Mouse (Mus musculus) kidney, embryonic 14.5 days (tissue): Measurements from ENCODE around the gene Copz2. TPM values are rescaled to one million over a fixed set of nuclear protein-coding genes. Genes with fewer than 3 reads are reported as not detected.

Experiments used
- ATAC-seq: fragments of 200-750 bp; cut with Nextera tagmentation; 2 replicates; pipeline ENCODE4 v1.8.0; 2017; ENCODE audit warnings: moderate number of reproducible peaks, mild to moderate bottlenecking, moderate TSS enrichment, moderate library complexity; ENCODE audit not compliant: low FRiP score, low TSS enrichment
- H3K27ac ChIP-seq: fragments of 300-500 bp; sonication (generic); 2 replicates; pipeline ENCODE4 v1.5.1; 2014; ENCODE audit warnings: low read depth, mild to moderate bottlenecking, low read length, moderate library complexity, mixed read lengths
- H3K27me3 ChIP-seq: fragments of 300-500 bp; sonication (generic); 2 replicates; pipeline ENCODE4 v1.6.1; 2014; ENCODE audit warnings: mild to moderate bottlenecking, low read length; ENCODE audit not compliant: control insufficient read depth, insufficient read depth
- H3K36me3 ChIP-seq: fragments of 300-500 bp; sonication (generic); 2 replicates; pipeline ENCODE4 v1.6.1; 2014; ENCODE audit warnings: low read length, mixed read lengths; ENCODE audit not compliant: control insufficient read depth, insufficient read depth
- H3K4me1 ChIP-seq: fragments of 300-500 bp; sonication (generic); 2 replicates; pipeline ENCODE4 v1.6.1; 2014; ENCODE audit warnings: low read length, mixed read lengths; ENCODE audit not compliant: control insufficient read depth, insufficient read depth
- H3K4me2 ChIP-seq: fragments of 300-500 bp; sonication (generic); replicated peaks from 2 replicates; pipeline ENCODE4 v1.6.1; 2014; ENCODE audit warnings: low read depth, mild to moderate bottlenecking, low read length
- H3K4me3 ChIP-seq: fragments of 300-500 bp; sonication (generic); 2 replicates; pipeline ENCODE4 v1.5.1; 2014; ENCODE audit warnings: mild to moderate bottlenecking, low read length
- H3K9ac ChIP-seq: fragments of 300-500 bp; sonication (generic); 2 replicates; pipeline ENCODE4 v1.6.1; 2014; ENCODE audit warnings: low read depth, mild to moderate bottlenecking, low read length, moderate library complexity
- H3K9me3 ChIP-seq: fragments of 300-500 bp; sonication (generic); 2 replicates; pipeline ENCODE4 v1.6.1; 2016; ENCODE audit warnings: low read length; ENCODE audit not compliant: control insufficient read depth
- WGBS: fragments of 180-500 bp; shearing (Covaris S2); extraction: QIAGEN DNeasy Blood & Tissue Kit; methylation state at CpG from one replicate; pipeline ENCODE4 v1.1.7; 2014; 5-methylcytosine and 5-hydroxymethylcytosine counted together
- polyA plus RNA-seq: library from polyadenylated mRNA; unstranded; fragments of >200 nt; fragmentation: Nextera tagmentation; extraction: Ambion mirVana; gene quantifications from 2 replicates; pipeline ENCODE4 v1.2.1, GENCODE M21; 2014

The Copz2 gene
- polyA plus RNA-seq, 1 experiment from 2014 or later = 106 TPM

- H3K9ac ChIP-seq = no peak overlapping the region
- no peak overlapping the region for H3K4me2 ChIP-seq
- no peak overlapping the region for H3K27ac ChIP-seq
- H3K36me3 ChIP-seq = peaks cover 2% of the 10 kb centered on the region; the same call in 1 of the 2 replicates
- no peak overlapping the region for H3K4me3 ChIP-seq
- 89% methylated on average over 3 of the region's 3 CpGs for WGBS
- peaks cover 13% of the 10 kb centered on the region for H3K4me1 ChIP-seq
- no peaks in the 10 kb centered on the region for H3K27me3 ChIP-seq
- no peaks in the 10 kb centered on the region for H3K9me3 ChIP-seq
- ATAC-seq = no peak
Observed at GRCm38 (mm10) chr11:96832541-96832940, 17.1 kb upstream of the Copz2 start.

GRCm38 (mm10) chr11:96832973-96833372, 16.7 kb upstream of the Copz2 start:
- WGBS = 68% methylated on average over 2 of the region's 2 CpGs
- Histone ChIP-seq H3K9me3 (no peaks in the 10 kb centered on the region), H3K9ac (no peak overlapping the region), H3K4me3 (no peak overlapping the region), H3K4me2 (no peak overlapping the region), H3K27me3 (no peaks in the 10 kb centered on the region), H3K27ac (no peak overlapping the region), H3K4me1 (peaks cover 9% of the 10 kb centered on the region), H3K36me3 (no peaks in the 10 kb centered on the region; the same call in 1 of the 2 replicates)
- ATAC-seq = no peak

- Histone ChIP-seq H3K4me1 (no peaks in the 10 kb centered on the region; the same call in none of the 2 replicates), H3K9me3 (no peaks in the 10 kb centered on the region), H3K27me3 (no peaks in the 10 kb centered on the region), H3K27ac (no peak overlapping the region), H3K9ac (no peak overlapping the region), H3K4me2 (no peak overlapping the region), H3K4me3 (no peak overlapping the region), H3K36me3 (no peaks in the 10 kb centered on the region)
- 91% methylated on average over 1 of the region's 1 CpGs for WGBS
- no peak for ATAC-seq
Observed at GRCm38 (mm10) chr11:96834127-96834526, 15.5 kb upstream of the Copz2 start.

GRCm38 (mm10) chr11:96837298-96837697, 12.4 kb upstream of the Copz2 start:
- Histone ChIP-seq H3K9ac (no peak overlapping the region), H3K4me1 (no peaks in the 10 kb centered on the region), H3K4me3 (no peak overlapping the region), H3K27me3 (no peaks in the 10 kb centered on the region), H3K4me2 (no peak overlapping the region), H3K36me3 (no peaks in the 10 kb centered on the region), H3K27ac (no peak overlapping the region), H3K9me3 (no peaks in the 10 kb centered on the region)
- WGBS = 36% methylated on average over 9 of the region's 9 CpGs
- ATAC-seq = no peak

- Histone ChIP-seq H3K9ac (no peak overlapping the region), H3K27ac (no peak overlapping the region), H3K36me3 (no peaks in the 10 kb centered on the region), H3K4me3 (no peak overlapping the region), H3K4me1 (no peaks in the 10 kb centered on the region), H3K4me2 (no peak overlapping the region), H3K9me3 (no peaks in the 10 kb centered on the region), H3K27me3 (no peaks in the 10 kb centered on the region)
- ATAC-seq = no peak
- 33% methylated on average over 4 of the region's 4 CpGs for WGBS
Observed at GRCm38 (mm10) chr11:96838341-96838740, 11.3 kb upstream of the Copz2 start.

- Histone ChIP-seq H3K36me3 (no peaks in the 10 kb centered on the region), H3K9me3 (no peaks in the 10 kb centered on the region), H3K4me1 (no peaks in the 10 kb centered on the region), H3K27ac (no peak overlapping the region), H3K4me3 (no peak overlapping the region), H3K27me3 (no peaks in the 10 kb centered on the region), H3K9ac (no peak overlapping the region), H3K4me2 (no peak overlapping the region)
- ATAC-seq = no peak
- WGBS = 85% methylated on average over 7 of the region's 7 CpGs
Observed at GRCm38 (mm10) chr11:96839428-96839827, 10.2 kb upstream of the Copz2 start.

- no peak for ATAC-seq
- Histone ChIP-seq H3K36me3 (no peaks in the 10 kb centered on the region), H3K4me1 (no peaks in the 10 kb centered on the region), H3K27ac (no peak overlapping the region), H3K4me3 (no peak overlapping the region), H3K27me3 (no peaks in the 10 kb centered on the region), H3K9me3 (no peaks in the 10 kb centered on the region), H3K4me2 (no peak overlapping the region), H3K9ac (no peak overlapping the region)
- WGBS = 74% methylated on average over 3 of the region's 3 CpGs
Observed at GRCm38 (mm10) chr11:96839877-96840276, 9.8 kb upstream of the Copz2 start.

- no peak for ATAC-seq
- Histone ChIP-seq H3K4me2 (no peak overlapping the region), H3K27ac (no peak overlapping the region), H3K4me1 (no peaks in the 10 kb centered on the region), H3K27me3 (no peaks in the 10 kb centered on the region), H3K4me3 (no peak overlapping the region), H3K36me3 (no peaks in the 10 kb centered on the region), H3K9ac (no peak overlapping the region), H3K9me3 (no peaks in the 10 kb centered on the region)
- 30% methylated on average over 8 of the region's 8 CpGs for WGBS
Observed at GRCm38 (mm10) chr11:96840290-96840689, 9.4 kb upstream of the Copz2 start.

- Histone ChIP-seq H3K4me1 (no peaks in the 10 kb centered on the region), H3K9ac (no peak overlapping the region), H3K4me3 (no peak overlapping the region), H3K27me3 (no peaks in the 10 kb centered on the region), H3K4me2 (no peak overlapping the region), H3K27ac (no peak overlapping the region), H3K9me3 (no peaks in the 10 kb centered on the region), H3K36me3 (no peaks in the 10 kb centered on the region)
- WGBS = 65% methylated on average over 3 of the region's 3 CpGs
- no peak for ATAC-seq
Observed at GRCm38 (mm10) chr11:96843627-96844026, 6.0 kb upstream of the Copz2 start.
